Mouse (Mus musculus) erythroid progenitor cell, adult 5-6 weeks (primary cell): ENCODE data around the gene Nacad. TPM values are rescaled to one million over a fixed set of nuclear protein-coding genes. Genes with fewer than 3 reads are reported as not detected.
"Not testable (repeated sequence)": the region's sequence is repeated elsewhere in the genome, so short reads cannot be mapped to it uniquely, and the experiment has no call there.

ENCODE experiments used
- ATAC-seq: replicated peaks from 2 replicates; pipeline ENCODE4 v1.8.0; 2016; ENCODE audit warnings: moderate number of reproducible peaks, mild to moderate bottlenecking, moderate TSS enrichment, inconsistent platforms; ENCODE audit not compliant: poor library complexity, low FRiP score, severe bottlenecking
- total RNA-seq, 2 experiments: library from RNA; stranded (forward) in 1 of 2; stranded (reverse) in 1 of 2; fragments of 150-400 nt in 1 of 2; fragments of 186-747, 209-891 nt in 1 of 2; gene quantifications; 2 replicates each; pipeline versions ENCODE4 v1.2.3 to v1.2.4; 2015 to 2017; ENCODE audit warnings: low replicate concordance in 2 of 2

Nacad gene
- total RNA-seq (2015; ENCODE audit: low replicate concordance) (not detected in 2 replicates), total RNA-seq (2017; ENCODE audit: low replicate concordance) (0.98 and 2.7 TPM in 2 replicates)

GRCm38 (mm10) chr11:6605491-6606399 lies at the start of gene Nacad:
Gene Nacad, minus strand, starts transcription at chr11:6606053.
- no peak for ATAC-seq

GRCm38 (mm10) chr11:6654903-6655302 lies 49.0 kb upstream of the Nacad start:
- ATAC-seq, result peak; percentile 64; the same call in 1 of the 2 replicates

GRCm38 (mm10) chr11:6652978-6653377 lies 47.1 kb upstream of the Nacad start:
- ATAC-seq, result not testable (repeated sequence)

- no peak for ATAC-seq
Observed at GRCm38 (mm10) chr11:6650519-6650918, 44.7 kb upstream of the Nacad start.

DNA sequence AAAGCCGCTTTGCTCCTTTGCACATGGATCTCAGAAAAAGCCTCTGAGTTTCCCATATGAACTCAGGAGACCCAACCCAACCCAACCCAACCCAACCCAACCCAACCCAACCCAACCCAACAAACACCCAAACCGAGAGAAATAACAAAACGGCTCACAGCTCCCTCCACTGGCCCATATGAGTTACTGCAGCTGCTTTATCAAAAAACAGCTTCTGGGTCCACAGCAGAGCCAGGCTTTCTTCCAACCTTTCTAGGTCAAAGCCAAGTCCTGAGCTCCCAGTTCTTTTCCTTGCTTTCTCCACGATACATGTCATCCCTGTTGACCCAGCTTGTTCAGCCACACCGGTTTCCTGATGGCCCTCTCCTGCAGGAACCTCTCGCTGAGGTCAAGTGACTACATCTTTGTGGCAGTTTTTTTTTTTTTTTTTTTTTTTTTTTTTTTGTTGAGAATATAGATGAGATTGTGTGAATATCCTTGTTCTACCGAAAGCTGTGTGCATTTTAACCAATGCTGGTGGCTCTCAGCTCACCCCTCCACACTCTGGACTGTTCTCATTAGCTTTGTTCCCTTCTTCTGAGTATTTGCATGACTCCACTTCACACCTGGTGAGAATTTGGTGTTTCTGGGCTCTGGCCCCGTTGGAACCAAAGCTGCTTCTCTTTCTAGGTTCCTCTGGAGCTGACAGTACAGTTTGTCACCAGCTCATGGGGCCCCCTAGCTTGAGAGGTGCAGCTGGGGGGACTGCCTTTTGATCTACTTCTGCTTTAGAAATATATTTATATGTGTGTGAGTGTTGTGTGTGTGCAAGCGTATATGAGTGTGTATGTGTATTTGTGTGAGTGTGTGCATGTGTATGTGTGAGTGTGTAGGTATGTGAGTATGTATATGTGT lies 42.2 kb upstream of the Nacad start:
- ATAC-seq, result no peak

- ATAC-seq, result no peak
Observed at GRCm38 (mm10) chr11:6644566-6644965, 38.7 kb upstream of the Nacad start.

- no peak for ATAC-seq
Observed at GRCm38 (mm10) chr11:6639072-6639471, 33.2 kb upstream of the Nacad start.

DNA sequence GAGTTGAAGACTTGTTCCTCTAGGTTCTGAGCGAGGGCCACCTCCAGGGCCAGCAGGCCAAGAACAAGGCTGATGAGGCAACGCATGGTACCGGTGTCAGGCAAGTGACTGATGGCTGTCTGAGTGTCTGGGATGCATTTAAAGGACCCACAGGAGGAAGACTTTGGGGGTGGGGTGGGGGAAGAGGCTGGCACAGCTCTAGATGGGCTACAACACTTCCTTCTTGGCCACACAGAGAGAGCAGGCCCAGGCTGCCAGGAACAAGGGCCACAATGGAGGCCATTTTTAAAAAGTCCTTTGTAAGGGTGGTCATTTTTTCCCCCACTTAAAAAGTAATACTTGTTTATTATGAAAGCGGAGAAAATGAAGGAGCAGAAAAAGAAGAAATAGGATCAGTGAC lies 32.7 kb upstream of the Nacad start, which contains the start of gene Wap:
Wap (minus strand) TSS at position 101 of the 400 bp plus-strand sequence.
- no peak for ATAC-seq

DNA sequence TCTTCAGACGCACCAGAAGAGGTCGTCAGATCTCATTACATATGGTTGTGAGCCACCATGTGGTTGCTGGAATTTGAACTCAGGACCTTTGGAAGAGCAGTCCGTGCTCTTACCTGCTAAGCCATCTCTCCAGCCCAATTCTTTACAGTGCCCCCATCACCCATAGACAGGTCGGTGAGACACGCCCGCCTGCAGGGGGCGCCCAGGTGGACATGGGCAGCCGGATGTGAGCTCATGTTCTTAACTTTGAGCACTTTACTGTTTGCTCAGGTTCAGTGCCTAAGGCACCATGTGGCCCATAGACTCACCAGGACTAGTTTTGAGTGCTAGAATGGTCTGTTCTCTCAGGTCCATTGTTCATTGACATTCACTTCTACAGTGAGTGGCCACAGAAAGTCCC lies 30.3 kb upstream of the Nacad start:
- no peak for ATAC-seq

DNA sequence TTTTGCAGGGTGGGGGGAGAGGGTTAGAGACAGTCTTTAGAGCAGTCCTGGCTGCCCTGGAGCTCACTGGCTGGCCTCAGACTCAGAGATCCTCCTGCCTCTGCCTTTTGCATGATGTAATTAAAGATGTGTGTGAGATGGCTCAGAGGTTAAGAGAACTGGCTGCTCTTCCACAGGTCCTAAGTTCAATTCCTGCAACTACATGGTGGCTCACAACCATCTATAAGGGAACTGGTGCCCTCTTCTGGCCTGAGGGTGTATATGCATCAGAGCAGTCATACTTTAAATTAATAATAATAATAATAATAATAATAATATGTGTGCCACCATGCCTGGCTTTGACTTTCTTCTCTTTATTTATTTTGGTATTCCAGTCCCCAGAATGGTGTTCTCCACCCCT lies 23.8 kb upstream of the Nacad start:
- no peak for ATAC-seq

- ATAC-seq, result peak; percentile 63
Observed at GRCm38 (mm10) chr11:6628568-6628967, 22.7 kb upstream of the Nacad start.

DNA sequence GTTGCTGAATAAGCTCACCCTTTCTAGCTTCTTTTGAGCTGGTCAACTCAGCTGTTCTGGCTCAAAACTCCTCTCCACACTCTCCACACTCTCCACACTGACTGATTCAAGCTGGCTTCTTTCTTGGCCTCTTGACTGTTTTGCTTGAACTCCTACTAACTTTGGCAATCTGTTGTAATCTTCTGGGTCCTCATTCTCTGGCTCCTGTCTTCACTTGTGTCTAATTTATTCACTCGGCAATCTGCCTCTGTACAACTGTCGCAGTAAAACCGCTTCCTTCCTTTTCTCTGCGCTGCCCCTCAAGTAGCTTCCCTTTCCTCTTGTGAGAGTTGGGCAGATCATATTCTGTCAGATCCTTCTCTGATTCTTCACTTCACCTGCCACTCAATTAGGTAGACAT lies 21.9 kb upstream of the Nacad start:
- ATAC-seq, result no peak

- peak; percentile 27 for ATAC-seq
Observed at GRCm38 (mm10) chr11:6626388-6626772, 20.5 kb upstream of the Nacad start.

GRCm38 (mm10) chr11:6625478-6626387 lies 19.9 kb upstream of the Nacad start, which contains the start of gene Tbrg4:
Gene Tbrg4, minus strand, starts transcription at chr11:6626067.
- ATAC-seq, result peak; percentile 96

- ATAC-seq, result no peak
Observed at GRCm38 (mm10) chr11:6624619-6625382, 18.9 kb upstream of the Nacad start.

GRCm38 (mm10) chr11:6623704-6624103 lies 17.9 kb upstream of the Nacad start:
- no peak for ATAC-seq

- no peak for ATAC-seq
Observed at GRCm38 (mm10) chr11:6615250-6616205, 9.7 kb upstream of the Nacad start.
